Mouse (Mus musculus) kidney, adult 2 months (tissue): Measurements from ENCODE around the gene Mul1.

Experiments
- CTCF ChIP-seq: fragments of 200-500 bp; conservative IDR thresholded peaks from 2 replicates; pipeline ENCODE4 v1.5.1; 2011; ENCODE audit warnings: low read depth, mild to moderate bottlenecking, control low read depth, low read length, moderate library complexity, mixed read lengths; ENCODE audit not compliant: insufficient read depth, insufficient read length
- POLR2A ChIP-seq: fragments of 200-500 bp; IDR thresholded peaks from one replicate; pipeline ENCODE4 v1.6.1; 2011; ENCODE audit warnings: low read depth, low read length, control low read depth

GRCm38 (mm10) chr4:138396711-138397110 is 37.8 kb upstream of the Mul1 start:
- TF ChIP-seq POLR2A (no peak), CTCF (no peak)
